Mouse (Mus musculus) intestine, embryonic 14.5 days (tissue): Measurements from ENCODE around the gene Shoc2. TPM values are rescaled to one million over a fixed set of nuclear protein-coding genes. Genes with fewer than 3 reads are reported as not detected.

Source experiments
- ATAC-seq: fragments of 200-750 bp; cut with Nextera tagmentation; replicated peaks from 2 replicates; pipeline ENCODE4 v1.8.0; 2017; ENCODE audit warnings: low read depth, moderate number of reproducible peaks, moderate TSS enrichment, moderate library complexity; ENCODE audit not compliant: low FRiP score, low TSS enrichment
- DNase-seq: peaks from one replicate; pipeline ENCODE4 v3.0.0-alpha.2; 2018; ENCODE audit warnings: low spot score
- H3K27ac ChIP-seq: fragments of 300-500 bp; sonication (generic); 2 replicates; pipeline ENCODE4 v1.5.1; 2014; ENCODE audit warnings: low read depth, mild to moderate bottlenecking, control low read depth
- H3K27me3 ChIP-seq: fragments of 300-500 bp; sonication (generic); replicated peaks from 2 replicates; pipeline ENCODE4 v1.6.1; 2014; ENCODE audit warnings: low read length, control low read depth; ENCODE audit not compliant: control insufficient read depth, insufficient read depth
- H3K36me3 ChIP-seq: fragments of 300-500 bp; sonication (generic); 2 replicates; pipeline ENCODE4 v1.6.1; 2014; ENCODE audit warnings: low read length, control low read depth; ENCODE audit not compliant: control insufficient read depth, insufficient read depth
- H3K4me1 ChIP-seq: fragments of 300-500 bp; sonication (generic); replicated peaks from 2 replicates; pipeline ENCODE4 v1.6.1; 2014; ENCODE audit warnings: low read length, control low read depth, mixed read lengths; ENCODE audit not compliant: control insufficient read depth, insufficient read depth
- H3K4me2 ChIP-seq: fragments of 300-500 bp; sonication (generic); 2 replicates; pipeline ENCODE4 v1.6.1; 2014; ENCODE audit warnings: low read length
- H3K4me3 ChIP-seq: fragments of 300-500 bp; sonication (generic); 2 replicates; pipeline ENCODE4 v1.5.1; 2014; ENCODE audit warnings: low read depth, low read length, control low read depth, mixed read lengths
- H3K9ac ChIP-seq: fragments of 300-500 bp; sonication (generic); 2 replicates; pipeline ENCODE4 v1.6.1; 2014; ENCODE audit warnings: mild to moderate bottlenecking, low read length
- H3K9me3 ChIP-seq: fragments of 300-500 bp; sonication (generic); 2 replicates; pipeline ENCODE4 v1.6.1; 2016; ENCODE audit warnings: low read length, control low read depth; ENCODE audit not compliant: control insufficient read depth
- WGBS: fragments of 180-500 bp; shearing (Covaris S2); extraction: QIAGEN DNeasy Blood & Tissue Kit; methylation state at CpG from one replicate; pipeline ENCODE4 v1.1.7; 2014; 5-methylcytosine and 5-hydroxymethylcytosine counted together
- polyA plus RNA-seq: library from polyadenylated mRNA; unstranded; fragments of >200 nt; fragmentation: Nextera tagmentation; extraction: Ambion mirVana; gene quantifications from 2 replicates; pipeline ENCODE4 v1.2.1, GENCODE M21; 2014

Shoc2 gene
- polyA plus RNA-seq, 1 experiment from 2014 or later: 49.2 TPM

- Histone ChIP-seq H3K4me1 (no peaks in the 10 kb centered on the region), H3K36me3 (peaks cover 36% of the 10 kb centered on the region), H3K9ac (no peak overlapping the region), H3K27me3 (no peaks in the 10 kb centered on the region), H3K4me3 (no peak overlapping the region), H3K27ac (no peak overlapping the region), H3K4me2 (no peak overlapping the region), H3K9me3 (no peaks in the 10 kb centered on the region)
- ATAC-seq: no peak
- DNase-seq: no peak
- 86% methylated on average over 6 of the region's 6 CpGs for WGBS
These were observed 91.0 kb downstream of the Shoc2 start for GRCm38 (mm10) chr19:54035100-54035499.

- H3K27me3 ChIP-seq: 0 out of 2 replicates have a peak, but pooled peaks cover 3% of the 10 kb centered on the region
- H3K27ac ChIP-seq: no peak overlapping the region
- 81% methylated on average over 7 of the region's 7 CpGs for WGBS
- ATAC-seq (no peak), DNase-seq (no peak)
- H3K4me1 ChIP-seq: no peaks in the 10 kb centered on the region
- no peaks in the 10 kb centered on the region for H3K9me3 ChIP-seq
- no peak overlapping the region for H3K4me3 ChIP-seq
- H3K9ac ChIP-seq: no peak overlapping the region
- H3K36me3 ChIP-seq: peaks cover 8% of the 10 kb centered on the region; the same call in 1 of the 2 replicates
- H3K4me2 ChIP-seq: no peak overlapping the region
These were observed 95.3 kb downstream of the Shoc2 start for GRCm38 (mm10) chr19:54039441-54039840.

GRCm38 (mm10) chr19:54040356-54041028 lies 96.4 kb downstream of the Shoc2 start:
- no peak for ATAC-seq
- DNase-seq: no peak
- Histone ChIP-seq H3K4me3 (no peak overlapping the region), H3K4me1 (0 out of 2 replicates have a peak, but pooled peaks cover 2% of the 10 kb centered on the region), H3K27ac (peak overlapping the region; percentile 27; the same call in 1 of the 2 replicates), H3K36me3 (peaks cover 5% of the 10 kb centered on the region; the same call in 1 of the 2 replicates), H3K9ac (no peak overlapping the region), H3K27me3 (peaks cover 6% of the 10 kb centered on the region; the same call in 1 of the 2 replicates), H3K4me2 (no peak overlapping the region), H3K9me3 (no peaks in the 10 kb centered on the region)
- WGBS: 45% methylated on average over 4 of the region's 4 CpGs

GRCm38 (mm10) chr19:54041029-54041367 lies 96.9 kb downstream of the Shoc2 start:
- WGBS: 20% methylated on average over 5 of the region's 5 CpGs
- H3K36me3 ChIP-seq: peaks cover 5% of the 10 kb centered on the region; the same call in 1 of the 2 replicates
- H3K9me3 ChIP-seq: no peaks in the 10 kb centered on the region
- peak; percentile 50 for DNase-seq
- no peak overlapping the region for H3K4me3 ChIP-seq
- peak overlapping the region; percentile 27; the same call in 1 of the 2 replicates for H3K27ac ChIP-seq
- peaks cover 7% of the 10 kb centered on the region; the same call in 1 of the 2 replicates for H3K4me1 ChIP-seq
- H3K9ac ChIP-seq: no peak overlapping the region
- H3K4me2 ChIP-seq: no peak overlapping the region
- no peak for ATAC-seq
- peaks cover 11% of the 10 kb centered on the region for H3K27me3 ChIP-seq

- Histone ChIP-seq H3K27ac (no peak within 1 kb of the TSS), H3K4me3 (peak within 1 kb of the TSS; percentile 54), H3K36me3 (no peaks in the 10 kb centered on the region), H3K9ac (no peak within 1 kb of the TSS), H3K9me3 (no peaks in the 10 kb centered on the region), H3K27me3 (peaks cover 38% of the 10 kb centered on the region), H3K4me2 (peak within 1 kb of the TSS; percentile 90), H3K4me1 (peaks cover 29% of the 10 kb centered on the region)
- 68% methylated on average over 5 of the region's 5 CpGs for WGBS
- DNase-seq (no peak), ATAC-seq (no peak)
These were observed 99.7 kb downstream of the Shoc2 start, which contains the start of gene Adra2a for GRCm38 (mm10) chr19:54043851-54044250. TSS of gene Adra2a (plus strand) at chr19:54044151.

- peak overlapping the region; percentile 90 for H3K4me2 ChIP-seq
- peak; percentile 93 for DNase-seq
- peaks cover 47% of the 10 kb centered on the region for H3K27me3 ChIP-seq
- H3K4me3 ChIP-seq: peak overlapping the region; percentile 54
- ATAC-seq: peak; percentile 79
- H3K36me3 ChIP-seq: no peaks in the 10 kb centered on the region
- H3K9me3 ChIP-seq: no peaks in the 10 kb centered on the region
- peak overlapping the region; percentile 39; the same call in 1 of the 2 replicates for H3K9ac ChIP-seq
- H3K27ac ChIP-seq: no peak overlapping the region
- under 1% methylated on average over 59 of the region's 59 CpGs for WGBS
- H3K4me1 ChIP-seq: peaks cover 29% of the 10 kb centered on the region
These were observed 100.6 kb downstream of the Shoc2 start for GRCm38 (mm10) chr19:54044507-54045371.

- ATAC-seq: peak; percentile 34
- DNase-seq: peak; percentile 78
- Histone ChIP-seq H3K4me1 (peaks cover 29% of the 10 kb centered on the region), H3K27me3 (peaks cover 49% of the 10 kb centered on the region), H3K36me3 (no peaks in the 10 kb centered on the region), H3K4me3 (peak overlapping the region; percentile 54), H3K4me2 (peak overlapping the region; percentile 90), H3K9ac (peak overlapping the region; percentile 39; the same call in 1 of the 2 replicates), H3K27ac (peak overlapping the region; percentile 4; the same call in 1 of the 2 replicates), H3K9me3 (no peaks in the 10 kb centered on the region)
- WGBS: 1% methylated on average over 29 of the region's 29 CpGs
These were observed 101.3 kb downstream of the Shoc2 start for GRCm38 (mm10) chr19:54045412-54045811.

GRCm38 (mm10) chr19:54045931-54046683 lies 102.0 kb downstream of the Shoc2 start:
- H3K27ac ChIP-seq: no peak overlapping the region
- peaks cover 29% of the 10 kb centered on the region for H3K4me1 ChIP-seq
- 3% methylated on average over 53 of the region's 55 CpGs for WGBS
- peak overlapping the region; percentile 22; the same call in 1 of the 2 replicates for H3K9ac ChIP-seq
- H3K9me3 ChIP-seq: no peaks in the 10 kb centered on the region
- DNase-seq (peak; percentile 76), ATAC-seq (no peak)
- peak overlapping the region; percentile 90 for H3K4me2 ChIP-seq
- peaks cover 49% of the 10 kb centered on the region for H3K27me3 ChIP-seq
- H3K4me3 ChIP-seq: peak overlapping the region; percentile 54
- H3K36me3 ChIP-seq: no peaks in the 10 kb centered on the region
